Mouse (Mus musculus) lung, postnatal 10 days (tissue): ENCODE results near the gene Trp53.
A peak's percentile ranks its signal among the peaks of the same experiment; 100 is the strongest.

Source experiments
- DNase-seq: peaks from one replicate; pipeline ENCODE4 v3.0.0; 2021

Gene Trp53

DNA sequence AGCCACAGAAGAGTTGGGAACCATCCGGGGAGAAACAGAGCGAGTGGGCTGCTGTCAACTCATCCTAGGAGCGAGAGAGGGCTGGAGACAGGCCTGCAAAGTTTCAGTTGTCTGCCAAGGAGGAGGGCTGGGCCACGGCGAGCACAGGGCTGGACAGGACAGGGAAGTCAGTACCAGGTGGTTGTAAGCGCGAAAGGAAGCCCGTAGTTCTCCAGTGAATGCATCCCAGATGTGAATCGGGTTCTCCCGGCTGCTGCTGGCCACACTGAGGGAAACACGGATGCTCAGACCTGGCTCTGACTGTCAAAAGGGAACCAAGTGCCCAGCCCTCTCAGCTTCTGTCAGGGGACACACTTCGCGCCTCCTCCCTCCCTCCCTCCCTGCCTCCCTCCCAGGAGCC is 16.8 kb upstream of the Trp53 start:
- DNase-seq: no peak

DNA sequence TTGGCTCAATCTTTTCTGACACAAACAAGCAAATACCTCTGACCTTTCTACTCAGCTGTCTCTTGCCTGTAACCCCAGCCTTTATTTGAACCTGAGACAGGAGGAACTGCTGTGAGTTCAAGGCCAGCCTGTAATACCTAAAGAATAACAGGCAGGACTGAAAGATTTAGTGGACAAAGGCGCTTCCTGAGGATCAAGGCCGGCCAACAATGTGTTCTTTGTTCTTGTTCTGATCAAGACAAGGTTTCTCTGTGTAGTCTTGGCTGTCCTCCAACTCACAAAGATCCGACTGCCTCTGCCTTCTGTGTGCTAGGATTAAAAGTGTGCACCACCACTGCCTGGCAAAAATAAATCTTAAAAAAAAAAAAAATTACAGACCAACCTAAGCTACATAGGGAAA is 15.8 kb upstream of the Trp53 start:
- DNase-seq: no peak

GRCm38 (mm10) chr11:69565131-69565530 is 15.0 kb upstream of the Trp53 start:
- peak; percentile 37 for DNase-seq

DNA sequence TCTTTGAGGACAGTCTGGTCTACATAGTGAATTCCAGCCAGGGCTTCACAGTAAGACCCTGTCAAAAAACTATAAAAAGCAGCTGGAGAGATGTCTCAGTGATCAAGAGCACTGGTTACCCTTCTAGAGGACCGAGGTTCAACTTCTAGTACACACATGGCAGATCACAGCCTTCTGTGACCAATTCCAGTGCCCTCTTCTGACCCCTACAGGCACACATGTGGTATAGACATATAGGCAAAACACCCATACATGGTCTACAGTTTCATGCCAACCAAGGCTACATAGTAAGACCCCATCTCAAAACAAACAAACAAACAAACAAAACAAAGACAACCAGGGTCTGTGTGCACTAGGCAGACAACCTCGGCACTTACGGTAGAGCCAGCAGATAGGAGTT is 4.9 kb upstream of the Trp53 start:
- peak; percentile 45 for DNase-seq

DNA sequence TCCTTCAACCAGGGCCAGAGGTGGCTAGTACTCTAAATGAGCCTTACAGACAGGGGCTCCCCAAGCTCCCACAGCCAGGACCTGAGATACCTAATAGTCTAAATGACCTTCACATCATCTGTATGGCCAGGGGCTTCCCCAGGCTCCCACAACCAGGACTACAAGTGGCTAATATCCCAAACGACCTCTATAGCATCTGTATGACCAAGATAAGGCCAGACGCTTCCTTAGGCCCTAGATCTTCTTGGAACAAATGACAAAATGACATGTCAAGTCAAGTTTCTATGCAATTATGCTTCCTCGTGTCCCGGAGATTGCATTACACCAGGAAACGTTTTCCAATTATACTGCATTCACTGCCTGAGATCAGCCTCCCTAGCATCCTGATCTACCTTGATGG is 3.9 kb upstream of the Trp53 start:
- DNase-seq: no peak

GRCm38 (mm10) chr11:69578301-69578700 is 1.9 kb upstream of the Trp53 start:
- no peak for DNase-seq

- DNase-seq: peak; percentile 97
These were observed 786 bp upstream of the Trp53 start for GRCm38 (mm10) chr11:69579128-69580017.

DNA sequence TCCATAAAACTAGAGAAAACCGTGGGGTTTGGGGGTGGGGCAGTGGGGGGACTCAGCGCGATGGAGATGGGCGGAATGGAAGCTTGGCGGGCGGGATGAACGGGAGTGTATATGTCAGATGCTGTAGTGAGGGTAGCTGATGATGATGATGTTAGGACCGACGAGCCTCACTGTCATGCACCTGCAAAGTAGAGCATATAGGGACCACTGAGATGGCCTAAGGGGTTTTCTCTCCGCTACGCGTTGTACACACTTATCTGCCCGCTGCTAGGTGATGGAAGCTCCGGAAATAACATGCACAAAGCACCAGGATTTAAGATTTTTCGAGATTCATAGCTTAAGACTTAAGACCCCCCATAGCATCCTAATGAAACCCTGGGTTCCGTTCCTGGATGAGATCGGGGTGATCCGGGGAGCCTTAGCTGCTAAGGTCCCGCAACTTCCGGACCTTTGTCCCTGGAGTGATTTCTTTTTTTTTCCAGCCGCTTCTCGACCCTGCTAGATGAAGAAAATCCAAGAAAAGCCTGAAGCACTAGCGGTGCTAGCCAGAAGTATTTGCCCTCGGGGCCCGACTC is 500 bp downstream of the Trp53 start:
- DNase-seq: no peak

GRCm38 (mm10) chr11:69581147-69581688 is 1.1 kb downstream of the Trp53 start:
- DNase-seq: peak; percentile 95

GRCm38 (mm10) chr11:69581814-69582213 is 1.7 kb downstream of the Trp53 start:
- no peak for DNase-seq

DNA sequence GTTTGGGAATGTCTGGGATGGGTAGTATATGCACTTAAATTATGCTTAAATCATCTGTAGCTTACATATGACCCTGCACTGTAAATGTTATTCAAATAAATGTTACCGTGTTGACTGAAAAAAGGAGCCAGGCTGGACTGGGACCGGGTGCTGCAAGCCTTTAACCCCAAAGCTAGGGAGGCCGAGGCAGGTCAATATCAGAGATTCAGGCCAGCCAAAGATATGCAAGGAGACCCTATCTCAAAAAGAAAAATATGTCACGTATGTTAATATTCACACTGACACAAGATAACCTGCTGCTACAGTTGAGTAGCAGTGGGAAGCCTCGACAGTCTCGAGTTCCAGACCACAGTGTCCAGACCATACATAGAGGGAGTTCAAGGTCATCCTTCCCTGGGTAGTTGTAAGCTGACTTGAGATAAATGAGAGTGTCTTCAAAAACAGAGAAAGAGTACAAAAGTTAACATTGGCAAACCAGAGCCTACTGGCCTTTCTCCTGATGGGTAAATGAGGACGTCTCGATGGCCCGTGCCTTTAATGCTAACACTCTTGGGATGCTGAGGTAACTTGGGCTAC is 2.2 kb downstream of the Trp53 start:
- no peak for DNase-seq

DNA sequence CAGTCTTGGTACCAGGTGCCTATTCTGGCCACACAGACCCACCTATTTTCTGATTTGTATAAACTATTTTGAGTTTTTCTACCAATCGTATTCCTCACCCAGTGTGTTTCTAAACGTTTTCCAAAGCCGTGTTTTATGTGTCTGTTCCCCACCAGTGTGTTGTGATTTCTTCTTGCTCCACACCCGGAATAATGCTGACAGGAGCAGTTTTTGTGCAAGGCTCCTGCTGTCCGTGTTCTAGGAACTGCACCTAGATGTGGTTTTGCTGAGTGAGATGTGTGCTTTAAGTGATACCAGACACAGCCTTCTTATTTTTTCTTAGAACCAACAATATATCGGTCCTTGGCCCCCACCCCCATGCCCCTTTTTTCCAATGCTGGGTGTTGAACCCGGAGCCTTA is 3.8 kb downstream of the Trp53 start:
- no peak for DNase-seq

- DNase-seq: no peak
These were observed 4.8 kb downstream of the Trp53 start for GRCm38 (mm10) chr11:69584937-69585336.

DNA sequence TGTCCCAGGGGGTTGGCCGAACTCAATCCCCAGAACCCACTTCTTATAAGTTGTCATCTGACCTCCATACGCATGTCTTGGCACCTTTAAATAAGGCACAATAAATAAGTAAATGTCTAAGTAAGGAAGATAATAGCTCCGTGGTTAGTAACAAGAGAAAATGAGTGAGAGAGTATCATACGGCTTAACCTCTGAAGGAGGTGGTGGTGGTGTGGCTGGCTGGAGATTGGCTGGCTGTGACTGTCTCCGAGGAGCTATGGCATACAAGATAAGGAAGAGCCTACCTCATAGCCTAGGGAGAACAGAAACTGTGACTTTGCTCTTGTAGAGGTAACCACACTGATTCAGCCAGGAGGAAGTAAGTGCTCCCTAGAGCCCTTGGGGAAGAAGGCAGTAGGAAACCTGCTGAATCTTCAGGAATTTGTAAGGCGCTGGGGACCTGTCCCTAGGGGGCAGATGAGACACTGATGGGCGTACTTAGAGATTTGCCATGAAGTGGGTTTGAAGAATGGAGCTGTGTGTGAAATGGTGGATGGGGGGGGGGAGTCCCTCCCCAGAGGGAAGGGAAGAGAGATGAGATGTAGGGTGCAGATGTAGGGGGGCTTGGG is 5.7 kb downstream of the Trp53 start:
- no peak for DNase-seq

DNA sequence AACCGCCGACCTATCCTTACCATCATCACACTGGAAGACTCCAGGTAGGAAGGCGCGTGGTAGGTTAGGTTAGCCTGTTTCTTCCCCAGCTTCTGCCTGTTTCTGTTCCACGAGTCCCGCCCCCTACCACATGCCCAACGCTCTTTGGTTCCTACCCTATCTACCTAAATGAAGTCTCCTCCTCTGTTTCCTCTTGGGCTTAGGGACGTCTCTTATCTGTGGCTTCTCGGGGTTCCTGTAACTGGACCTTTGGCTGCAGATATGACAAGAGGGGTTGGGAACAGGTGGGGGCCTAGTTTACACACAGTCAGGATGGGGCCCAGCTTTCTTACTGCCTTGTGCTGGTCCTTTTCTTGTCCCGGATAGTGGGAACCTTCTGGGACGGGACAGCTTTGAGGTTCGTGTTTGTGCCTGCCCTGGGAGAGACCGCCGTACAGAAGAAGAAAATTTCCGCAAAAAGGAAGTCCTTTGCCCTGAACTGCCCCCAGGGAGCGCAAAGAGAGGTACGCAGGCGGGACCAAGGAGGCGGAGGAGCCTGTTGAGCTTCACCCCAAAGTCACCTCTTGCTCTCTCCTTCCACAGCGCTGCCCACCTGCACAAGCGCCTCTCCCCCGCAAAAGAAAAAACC is 9.2 kb downstream of the Trp53 start:
- DNase-seq: no peak

GRCm38 (mm10) chr11:69590622-69591021 is 10.5 kb downstream of the Trp53 start:
- DNase-seq: no peak

- DNase-seq: no peak
These were observed 11.3 kb downstream of the Trp53 start for GRCm38 (mm10) chr11:69591424-69591823.

- DNase-seq: no peak
These were observed 11.9 kb downstream of the Trp53 start for GRCm38 (mm10) chr11:69591899-69592637.

DNA sequence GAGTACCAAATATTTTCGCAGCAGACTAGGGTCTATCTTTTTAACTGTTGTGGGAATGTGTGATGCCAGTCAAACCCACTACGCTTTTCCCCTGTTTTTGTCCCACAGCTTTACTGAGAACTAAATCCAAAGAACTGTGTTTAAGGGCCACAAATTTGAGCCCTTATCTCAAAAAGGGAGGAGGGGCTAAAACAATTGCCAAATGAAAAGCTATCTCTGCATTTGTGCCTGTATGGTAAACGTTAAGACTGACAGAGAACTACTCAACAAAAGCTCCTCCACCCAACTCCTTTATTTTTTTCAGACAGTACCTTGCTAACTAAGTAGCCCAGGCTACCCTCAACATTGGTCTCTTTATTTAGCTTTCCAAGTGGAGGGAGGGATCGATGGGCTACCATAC is 12.6 kb downstream of the Trp53 start:
- DNase-seq: no peak

GRCm38 (mm10) chr11:69594853-69595252 is 14.7 kb downstream of the Trp53 start:
- DNase-seq: no peak

- DNase-seq: no peak
These were observed 19.3 kb downstream of the Trp53 start for GRCm38 (mm10) chr11:69599436-69599835.

DNA sequence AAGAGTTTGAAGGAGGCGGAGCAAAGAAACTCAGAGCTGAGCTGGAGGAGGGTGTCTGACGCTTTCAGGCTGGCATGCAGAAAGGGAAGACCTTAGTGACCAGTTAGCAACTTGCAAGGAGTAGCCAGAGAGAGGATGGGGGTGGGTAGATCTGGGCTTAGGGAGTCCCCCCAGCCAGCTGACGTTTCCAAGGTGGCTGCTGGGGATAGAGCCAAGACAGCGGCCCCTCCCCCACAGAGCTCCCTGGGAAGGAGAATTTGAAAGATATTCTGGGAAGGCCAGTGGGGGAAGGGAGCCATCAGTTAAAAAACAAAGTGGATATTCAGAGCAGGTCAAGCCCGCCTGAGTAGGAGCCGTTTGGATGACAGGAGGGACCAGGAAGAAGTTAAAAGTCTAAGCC is 19.9 kb downstream of the Trp53 start:
- peak; percentile 82 for DNase-seq
